Mouse (Mus musculus): ENCODE measurements around the gene Ap1ar. TPM values are rescaled to one million over a fixed set of nuclear protein-coding genes. Genes with fewer than 3 reads are reported as not detected.

Ap1ar gene
- polyA plus RNA-seq, 1 experiment from 2014 or later, result 90.2 TPM

- ATAC-seq, result no peak
Observed at GRCm38 (mm10) chr3:127848088-127848808, 10.9 kb upstream of the Ap1ar start.

DNA sequence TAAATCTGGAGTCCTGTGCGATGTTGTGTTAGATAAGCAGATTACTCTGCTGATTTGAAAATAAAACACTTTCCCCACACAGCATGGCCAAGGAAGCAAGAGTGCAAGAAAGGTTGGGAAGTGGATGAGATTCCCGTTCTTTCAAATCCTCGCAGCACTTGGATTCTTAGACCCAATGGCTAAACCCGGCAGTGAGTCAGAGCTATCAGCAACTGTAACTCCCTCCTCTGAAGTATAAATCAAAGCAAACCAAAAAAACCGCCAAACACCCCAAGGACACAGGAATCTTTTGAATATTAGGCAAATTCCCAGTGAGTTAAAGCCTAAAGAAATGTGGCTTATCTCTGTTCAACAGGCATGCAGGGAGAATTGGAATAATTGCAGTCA, 6.6 kb upstream of the Ap1ar start:
- no peaks in the 10 kb centered on the region for H3K36me3 ChIP-seq (ENCODE audit: control insufficient read depth, insufficient read depth, low read length)
- 86% methylated on average over 5 of the region's 5 CpGs for WGBS
- H3K4me1 ChIP-seq (ENCODE audit: control insufficient read depth, insufficient read depth, low read length), result no peaks in the 10 kb centered on the region
- no peak overlapping the region for H3K27ac ChIP-seq (ENCODE audit: low read length)
- no peak overlapping the region for H3K9ac ChIP-seq (ENCODE audit: low read depth, low read length)
- H3K9me3 ChIP-seq (replicated peaks; ENCODE audit: control insufficient read depth, low read length, poor library complexity, severe bottlenecking), result no peaks in the 10 kb centered on the region; the same call in 1 of the 2 replicates
- H3K4me3 ChIP-seq (ENCODE audit: low read depth, low read length), result no peak overlapping the region
- ATAC-seq, result no peak
- no peak overlapping the region for H3K4me2 ChIP-seq (ENCODE audit: low read length)
- no peaks in the 10 kb centered on the region for H3K27me3 ChIP-seq (ENCODE audit: control insufficient read depth, insufficient read depth, low read depth, low read length)

More at GRCm38 (mm10) chr3:127848088-127848808, 10.9 kb upstream of the Ap1ar start:
- Histone ChIP-seq H3K9me3 (replicated peaks; ENCODE audit: control insufficient read depth, low read length, poor library complexity, severe bottlenecking) (no peaks in the 10 kb centered on the region; the same call in 1 of the 2 replicates), H3K4me3 (ENCODE audit: low read depth, low read length) (no peak overlapping the region), H3K27me3 (ENCODE audit: control insufficient read depth, insufficient read depth, low read depth, low read length) (no peaks in the 10 kb centered on the region), H3K9ac (ENCODE audit: low read depth, low read length) (no peak overlapping the region), H3K4me1 (ENCODE audit: control insufficient read depth, insufficient read depth, low read length) (no peaks in the 10 kb centered on the region), H3K36me3 (ENCODE audit: control insufficient read depth, insufficient read depth, low read length) (no peaks in the 10 kb centered on the region), H3K27ac (ENCODE audit: low read length) (no peak overlapping the region), H3K4me2 (ENCODE audit: low read length) (no peak overlapping the region)
- 84% methylated on average over 11 of the region's 11 CpGs for WGBS

- 83% methylated on average over 2 of the region's 2 CpGs for whole genome bisulfite sequencing
- no peak for ATAC-seq
- Histone ChIP-seq H3K27ac (ENCODE audit: low read length) (no peak overlapping the region), H3K4me2 (ENCODE audit: low read length) (no peak overlapping the region), H3K4me3 (ENCODE audit: low read depth, low read length) (no peak overlapping the region), H3K36me3 (ENCODE audit: control insufficient read depth, insufficient read depth, low read length) (no peaks in the 10 kb centered on the region), H3K9ac (ENCODE audit: low read depth, low read length) (no peak overlapping the region), H3K9me3 (replicated peaks; ENCODE audit: control insufficient read depth, low read length, poor library complexity, severe bottlenecking) (no peaks in the 10 kb centered on the region; the same call in 1 of the 2 replicates), H3K4me1 (ENCODE audit: control insufficient read depth, insufficient read depth, low read length) (no peaks in the 10 kb centered on the region; the same call in 1 of the 2 replicates), H3K27me3 (ENCODE audit: control insufficient read depth, insufficient read depth, low read depth, low read length) (no peaks in the 10 kb centered on the region)
Observed at GRCm38 (mm10) chr3:127843324-127843940, 6.1 kb upstream of the Ap1ar start.

DNA sequence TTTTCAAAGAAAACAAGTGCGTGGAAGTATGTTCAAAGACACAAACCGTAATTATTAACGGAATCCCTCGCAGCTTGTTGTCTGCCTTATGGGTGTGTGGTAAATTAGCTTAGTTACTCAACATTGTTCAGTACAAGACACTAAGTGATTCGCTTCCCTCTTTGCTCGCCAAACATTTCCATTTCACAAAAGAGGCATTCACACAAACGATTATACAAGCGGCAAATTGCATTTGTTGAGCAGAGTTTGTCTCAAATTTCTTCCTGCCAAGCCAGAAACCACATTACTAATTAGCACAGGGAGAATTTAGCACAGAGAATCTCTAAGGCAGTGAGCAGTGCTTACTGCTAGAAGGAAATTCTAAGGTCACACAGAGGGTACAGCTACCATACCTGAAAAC, 4.6 kb upstream of the Ap1ar start:
- Histone ChIP-seq H3K27me3 (ENCODE audit: control insufficient read depth, insufficient read depth, low read depth, low read length) (no peaks in the 10 kb centered on the region), H3K36me3 (ENCODE audit: control insufficient read depth, insufficient read depth, low read length) (no peaks in the 10 kb centered on the region), H3K4me1 (ENCODE audit: control insufficient read depth, insufficient read depth, low read length) (peaks cover 5% of the 10 kb centered on the region; the same call in 1 of the 2 replicates), H3K9me3 (replicated peaks; ENCODE audit: control insufficient read depth, low read length, poor library complexity, severe bottlenecking) (no peaks in the 10 kb centered on the region; the same call in 1 of the 2 replicates), H3K4me3 (ENCODE audit: low read depth, low read length) (no peak overlapping the region), H3K27ac (ENCODE audit: low read length) (no peak overlapping the region), H3K4me2 (ENCODE audit: low read length) (no peak overlapping the region), H3K9ac (ENCODE audit: low read depth, low read length) (no peak overlapping the region)
- no peak for ATAC-seq
- WGBS, result 85% methylated on average over 8 of the region's 8 CpGs

DNA sequence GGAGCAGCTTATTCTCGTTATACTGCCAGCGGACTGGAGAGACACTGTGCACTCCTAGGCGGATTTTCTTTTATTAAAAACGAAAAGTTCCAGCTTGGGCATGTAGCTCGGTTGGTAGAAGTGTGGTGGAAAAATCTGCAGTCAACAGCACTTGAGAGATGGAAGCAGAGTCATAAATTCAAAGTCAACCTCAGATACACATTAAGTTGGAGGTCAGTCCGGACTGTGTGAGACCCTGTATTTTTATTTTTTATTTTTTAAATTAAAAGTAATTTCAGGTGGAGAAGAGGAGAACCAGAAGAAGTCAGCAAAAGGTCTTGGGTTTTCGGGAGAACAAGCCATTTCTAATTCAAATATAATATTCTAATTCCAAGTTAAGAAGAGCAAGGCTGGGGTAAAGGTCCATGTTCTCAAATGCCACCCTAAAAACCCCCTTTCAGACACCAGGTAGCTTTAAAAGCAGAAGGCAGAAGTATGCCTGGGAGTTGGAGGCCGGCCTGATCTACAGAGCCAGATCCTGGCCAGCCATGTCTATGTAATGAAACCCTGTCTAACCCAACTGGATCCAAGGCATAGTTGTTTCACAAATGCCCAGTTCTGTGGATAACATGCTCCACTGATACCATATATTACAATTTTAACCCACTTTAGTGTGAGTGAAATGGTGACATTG, 785 bp upstream of the Ap1ar start:
- peak overlapping the region; percentile 95 for H3K9ac ChIP-seq (ENCODE audit: low read depth, low read length)
- 32% methylated on average over 8 of the region's 8 CpGs for WGBS
- peaks cover 23% of the 10 kb centered on the region for H3K4me1 ChIP-seq (ENCODE audit: control insufficient read depth, insufficient read depth, low read length)
- H3K9me3 ChIP-seq (replicated peaks; ENCODE audit: control insufficient read depth, low read length, poor library complexity, severe bottlenecking), result no peaks in the 10 kb centered on the region
- no peaks in the 10 kb centered on the region for H3K36me3 ChIP-seq (ENCODE audit: control insufficient read depth, insufficient read depth, low read length)
- H3K27ac ChIP-seq (ENCODE audit: low read length), result peak overlapping the region; percentile 92; the same call in 1 of the 2 replicates
- peak overlapping the region; percentile 69 for H3K4me2 ChIP-seq (ENCODE audit: low read length)
- ATAC-seq, result no peak
- peak overlapping the region; percentile 88 for H3K4me3 ChIP-seq (ENCODE audit: low read depth, low read length)
- H3K27me3 ChIP-seq (ENCODE audit: control insufficient read depth, insufficient read depth, low read depth, low read length), result no peaks in the 10 kb centered on the region

GRCm38 (mm10) chr3:127836798-127837153, 547 bp downstream of the Ap1ar start:
- Histone ChIP-seq H3K27ac (ENCODE audit: low read length) (peak overlapping the region; percentile 92), H3K4me1 (ENCODE audit: control insufficient read depth, insufficient read depth, low read length) (peaks cover 23% of the 10 kb centered on the region), H3K9me3 (replicated peaks; ENCODE audit: control insufficient read depth, low read length, poor library complexity, severe bottlenecking) (no peaks in the 10 kb centered on the region), H3K27me3 (ENCODE audit: control insufficient read depth, insufficient read depth, low read depth, low read length) (no peaks in the 10 kb centered on the region), H3K4me2 (ENCODE audit: low read length) (peak overlapping the region; percentile 76), H3K36me3 (ENCODE audit: control insufficient read depth, insufficient read depth, low read length) (no peaks in the 10 kb centered on the region), H3K9ac (ENCODE audit: low read depth, low read length) (peak overlapping the region; percentile 95), H3K4me3 (ENCODE audit: low read depth, low read length) (peak overlapping the region; percentile 88)
- WGBS, result 1% methylated on average over 15 of the region's 17 CpGs
- ATAC-seq, result no peak; the same call in 1 of the 2 replicates

DNA sequence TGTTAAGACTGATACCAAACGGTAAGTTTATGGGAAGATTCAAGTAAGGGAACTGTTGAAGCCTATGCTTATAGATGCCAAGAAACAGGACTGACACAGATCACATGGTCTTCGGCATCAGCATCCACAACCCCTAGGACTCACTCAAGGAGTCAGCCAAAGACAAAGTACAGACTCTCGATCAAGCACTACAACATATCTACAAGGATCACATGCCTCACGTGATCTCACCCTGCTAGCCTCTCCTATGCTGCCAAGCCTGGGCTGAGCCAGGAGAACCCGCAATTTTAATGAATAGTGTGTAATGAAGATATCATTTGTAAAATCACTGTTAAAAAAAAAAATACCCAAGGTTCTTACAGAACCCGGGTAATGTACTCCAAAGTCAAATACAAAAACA, 1.7 kb downstream of the Ap1ar start:
- no peak for ATAC-seq
- no peaks in the 10 kb centered on the region for H3K9me3 ChIP-seq (replicated peaks; ENCODE audit: control insufficient read depth, low read length, poor library complexity, severe bottlenecking)
- peak overlapping the region; percentile 76 for H3K4me2 ChIP-seq (ENCODE audit: low read length)
- H3K36me3 ChIP-seq (ENCODE audit: control insufficient read depth, insufficient read depth, low read length), result no peaks in the 10 kb centered on the region
- H3K27ac ChIP-seq (ENCODE audit: low read length), result no peak overlapping the region
- peaks cover 23% of the 10 kb centered on the region for H3K4me1 ChIP-seq (ENCODE audit: control insufficient read depth, insufficient read depth, low read length)
- no peak overlapping the region for H3K4me3 ChIP-seq (ENCODE audit: low read depth, low read length)
- 80% methylated on average over 6 of the region's 6 CpGs for WGBS
- H3K27me3 ChIP-seq (ENCODE audit: control insufficient read depth, insufficient read depth, low read depth, low read length), result no peaks in the 10 kb centered on the region
- H3K9ac ChIP-seq (ENCODE audit: low read depth, low read length), result 0 out of 2 replicates have a peak overlapping the region, but pooled peaks have one; percentile 20

GRCm38 (mm10) chr3:127834040-127834439, 3.3 kb downstream of the Ap1ar start:
- Histone ChIP-seq H3K9me3 (replicated peaks; ENCODE audit: control insufficient read depth, low read length, poor library complexity, severe bottlenecking) (no peaks in the 10 kb centered on the region), H3K27me3 (ENCODE audit: control insufficient read depth, insufficient read depth, low read depth, low read length) (no peaks in the 10 kb centered on the region), H3K36me3 (ENCODE audit: control insufficient read depth, insufficient read depth, low read length) (no peaks in the 10 kb centered on the region), H3K4me3 (ENCODE audit: low read depth, low read length) (no peak overlapping the region), H3K27ac (ENCODE audit: low read length) (no peak overlapping the region), H3K4me2 (ENCODE audit: low read length) (no peak overlapping the region), H3K4me1 (ENCODE audit: control insufficient read depth, insufficient read depth, low read length) (peaks cover 23% of the 10 kb centered on the region), H3K9ac (ENCODE audit: low read depth, low read length) (no peak overlapping the region)
- ATAC-seq, result no peak
- 91% methylated on average over 4 of the region's 4 CpGs for WGBS

GRCm38 (mm10) chr3:127831079-127831478, 6.2 kb downstream of the Ap1ar start:
- Histone ChIP-seq H3K4me1 (ENCODE audit: control insufficient read depth, insufficient read depth, low read length) (peaks cover 22% of the 10 kb centered on the region), H3K9me3 (replicated peaks; ENCODE audit: control insufficient read depth, low read length, poor library complexity, severe bottlenecking) (no peaks in the 10 kb centered on the region), H3K27me3 (ENCODE audit: control insufficient read depth, insufficient read depth, low read depth, low read length) (no peaks in the 10 kb centered on the region), H3K4me2 (ENCODE audit: low read length) (no peak overlapping the region), H3K4me3 (ENCODE audit: low read depth, low read length) (no peak overlapping the region), H3K9ac (ENCODE audit: low read depth, low read length) (no peak overlapping the region), H3K36me3 (ENCODE audit: control insufficient read depth, insufficient read depth, low read length) (no peaks in the 10 kb centered on the region), H3K27ac (ENCODE audit: low read length) (no peak overlapping the region)
- 64% methylated on average over 6 of the region's 6 CpGs for WGBS
- ATAC-seq, result no peak

Data from midbrain, embryonic 16.5 days (tissue).